Mouse (Mus musculus) heart, postnatal 0 days (tissue): Measurements from ENCODE around the gene Eif3a.

Experiments
- CTCF ChIP-seq: IDR thresholded peaks from 2 replicates; pipeline ENCODE4 v1.5.1; 2016; ENCODE audit warnings: antibody characterized with exemption, control low read depth, low read depth
- EP300 ChIP-seq: IDR thresholded peaks from 2 replicates; pipeline ENCODE4 v1.6.1; 2016; ENCODE audit warnings: antibody characterized with exemption, low read depth

DNA sequence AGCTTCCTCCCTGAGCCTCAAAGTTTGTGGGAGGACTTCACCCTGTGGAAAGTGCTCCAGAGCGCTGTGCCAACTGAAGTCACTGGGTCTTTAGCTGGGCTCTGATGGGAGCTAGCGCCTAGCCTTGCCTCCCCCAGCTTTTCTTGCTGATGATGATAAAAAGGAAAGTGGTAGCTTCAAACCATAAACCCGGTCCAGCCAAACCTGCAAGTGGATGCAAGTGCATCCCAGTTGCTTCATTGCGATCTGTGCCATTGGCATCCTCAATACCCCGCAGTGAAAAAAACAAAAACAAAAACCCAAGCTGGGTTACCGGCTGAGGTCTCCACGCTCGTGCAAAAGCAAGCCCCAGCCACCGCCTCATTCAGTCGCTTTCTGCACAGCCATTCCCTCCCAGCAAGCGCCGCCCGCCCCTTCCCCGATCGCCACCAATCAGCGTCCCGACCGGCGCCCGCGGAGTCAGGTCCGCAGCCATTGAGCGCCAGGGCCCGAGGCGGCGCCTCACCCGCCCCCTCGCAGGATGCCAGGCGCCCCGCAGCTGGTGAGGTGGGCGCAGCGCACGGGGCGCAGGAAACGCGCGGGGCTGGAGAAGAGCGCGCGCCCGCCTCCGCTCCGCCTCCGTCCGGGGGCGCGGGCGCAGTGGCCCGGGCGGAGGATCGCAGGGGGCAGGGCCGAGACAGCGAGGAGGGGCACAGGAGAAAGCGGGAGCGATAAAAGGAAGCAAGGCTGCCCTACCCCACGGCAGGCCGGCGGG, 34.8 kb downstream of the Eif3a start, which contains the start of gene Nanos1:
- TF ChIP-seq EP300 (no peak), CTCF (no peak)
